Comparison of ENCODE assay signal across 16 mouse cellular contexts in genomic region chr2:29589266-29589665, GRCm38 (mm10). TPM values are rescaled to one million over a fixed set of nuclear protein-coding genes. Genes with fewer than 3 reads are reported as not detected.
DNase-seq lines count a peak whose midpoint lies in the region; ATAC-seq and TF ChIP-seq lines count a peak whose summit lies in the region.
"Had no signal": no experiment of that assay in that cellular context is flagged by ENCODE, and none has a peak within 500 bp of the region (broad histone marks: within the 10 kb centered on the region; RNA-seq: fewer than 3 reads in every experiment).

No protein-coding gene starts in this region.

- TF ChIP-seq CTCF in intestine, postnatal 0 days (IDR thresholded peaks at IDR 0.05; ENCODE audit: low read depth) = peak; percentile 36

- H3K4me3 ChIP-seq in intestine, postnatal 0 days (ENCODE audit: low read depth, low read length) = no peak overlapping the region
- no peak overlapping the region for H3K4me3 ChIP-seq in intestine, embryonic 15.5 days (replicated peaks)
- H3K4me3 ChIP-seq: erythroblast, embryonic 14.5 days; heart, embryonic 12.5 days had no signal

- H3K27ac ChIP-seq in intestine, postnatal 0 days (ENCODE audit: low read depth, low read length) = no peak overlapping the region
- no peak overlapping the region for H3K27ac ChIP-seq in intestine, embryonic 15.5 days

- no peak overlapping the region for H3K4me2 ChIP-seq in intestine, postnatal 0 days (replicated peaks; ENCODE audit: low read depth)
- H3K4me2 ChIP-seq in intestine, embryonic 15.5 days (replicated peaks) = no peak overlapping the region
- H3K4me2 ChIP-seq: heart, embryonic 12.5 days had no signal

- H3K4me1 ChIP-seq in intestine, postnatal 0 days (replicated peaks; ENCODE audit: control insufficient read depth, insufficient read depth, low read length) = no peaks in the 10 kb centered on the region
- H3K4me1 ChIP-seq in intestine, embryonic 15.5 days (replicated peaks) = no peaks in the 10 kb centered on the region
- H3K4me1 ChIP-seq: heart, embryonic 12.5 days had no signal

- DNase-seq in thymus, postnatal 14 days = peak; percentile 10
- no peak for DNase-seq in thymus, adult 18-20 months
- DNase-seq in embryo, embryonic 11 days = peak; percentile 70
- no peak for DNase-seq in ovary, adult 18-20 months (ENCODE audit: low spot score)
- DNase-seq in adrenal gland, postnatal 25 days = no peak
- no peak for DNase-seq in layer of hippocampus, adult 8-10 months (ENCODE audit: low spot score in 2 of 2)
- DNase-seq: cerebellum, postnatal 10 days; kidney, postnatal 14 days; lung, postnatal 36 days; spleen, adult 18-20 months; thymus, adult 2 months had no signal

- no peaks in the 10 kb centered on the region for H3K9me3 ChIP-seq in intestine, postnatal 0 days (ENCODE audit: control insufficient read depth)
- H3K9me3 ChIP-seq in intestine, embryonic 15.5 days = no peaks in the 10 kb centered on the region
- H3K9me3 ChIP-seq: heart, embryonic 12.5 days had no signal

- no peaks in the 10 kb centered on the region for H3K27me3 ChIP-seq in intestine, postnatal 0 days (replicated peaks; ENCODE audit: control insufficient read depth, insufficient read depth, low read length)
- H3K27me3 ChIP-seq in intestine, embryonic 15.5 days (replicated peaks) = no peaks in the 10 kb centered on the region; the same call in 1 of the 2 replicates

- 32% methylated on average over 10 of the region's 10 CpGs for WGBS in intestine, postnatal 0 days
- 19% methylated on average over 10 of the region's 10 CpGs for WGBS in intestine, embryonic 15.5 days

- no peak overlapping the region for H3K9ac ChIP-seq in intestine, postnatal 0 days (ENCODE audit: low read depth, low read length)
- no peak overlapping the region for H3K9ac ChIP-seq in intestine, embryonic 15.5 days
- H3K9ac ChIP-seq: heart, embryonic 12.5 days had no signal

- H3K36me3 ChIP-seq in intestine, postnatal 0 days (ENCODE audit: control insufficient read depth, insufficient read depth) = no peaks in the 10 kb centered on the region
- no peaks in the 10 kb centered on the region for H3K36me3 ChIP-seq in intestine, embryonic 15.5 days
- H3K36me3 ChIP-seq: heart, embryonic 12.5 days had no signal

- no peak for ATAC-seq in intestine, postnatal 0 days
- ATAC-seq in intestine, embryonic 15.5 days = no peak
- ATAC-seq: CD4-positive, CD25-positive, alpha-beta regulatory T cell, adult 4 months had no signal

RNA-seq across cellular contexts. Expression of gene Rapgef1, which starts 30.3 kb away (rescaled TPM):
- polyA plus RNA-seq in intestine, postnatal 0 days (2015; fragmentation: Nextera tagmentation; extraction: Ambion mirVana) = 6.1 and 6.3 TPM in 2 replicates
- polyA plus RNA-seq in intestine, embryonic 15.5 days (2015; fragmentation: Nextera tagmentation; extraction: Ambion mirVana) = 11.8 and 12.3 TPM in 2 replicates
- total RNA-seq in adrenal gland, postnatal 25 days (2021) = 47.5 and 49.5 TPM in 2 replicates
- 10 to 100 TPM; 78.8 to 94.5 (median 89.3) TPM for total RNA-seq in layer of hippocampus, adult 8-10 months (2022)

Comparison
In these comparisons a context has a peak if more than half of its experiments do, and no peak if none do; other contexts are left out.
1. DNase-seq: peak in thymus, postnatal 14 days (single experiment) and embryo, embryonic 11 days (single experiment); none in thymus, adult 18-20 months (0 of 2), ovary, adult 18-20 months (single experiment), adrenal gland, postnatal 25 days (single experiment) and layer of hippocampus, adult 8-10 months (0 of 2).